Mouse (Mus musculus): ENCODE measurements around the gene Dtd1. TPM values are rescaled to one million over a fixed set of nuclear protein-coding genes. Genes with fewer than 3 reads are reported as not detected.

Dtd1 gene
- polyA plus RNA-seq, 1 experiment from 2014 or later, result 65.2 TPM

- WGBS, result 61% methylated on average over 2 of the region's 2 CpGs
- no peak for ATAC-seq (replicated peaks; ENCODE audit: low FRiP score)
These were observed 115.6 kb downstream of the Dtd1 start for GRCm38 (mm10) chr2:144715211-144715768.

GRCm38 (mm10) chr2:144716248-144716647, 116.6 kb downstream of the Dtd1 start:
- WGBS, result 79% methylated on average over 5 of the region's 5 CpGs
- ATAC-seq (replicated peaks; ENCODE audit: low FRiP score) (no peak), DNase-seq (ENCODE audit: low spot score) (no peak)
- H3K27me3 ChIP-seq (replicated peaks; ENCODE audit: control insufficient read depth, insufficient read depth, low read length), result no peaks in the 10 kb centered on the region
- no peaks in the 10 kb centered on the region for H3K4me1 ChIP-seq (replicated peaks; ENCODE audit: control insufficient read depth, insufficient read depth, low read length)
- no peak overlapping the region for H3K4me3 ChIP-seq (ENCODE audit: low read depth, low read length)
- H3K9ac ChIP-seq (ENCODE audit: low read depth, low read length), result no peak overlapping the region
- no peak overlapping the region for H3K27ac ChIP-seq (ENCODE audit: low read depth, low read length)
- no peak overlapping the region for H3K4me2 ChIP-seq
- no peaks in the 10 kb centered on the region for H3K9me3 ChIP-seq (ENCODE audit: control insufficient read depth, low read length)
- H3K36me3 ChIP-seq (ENCODE audit: control insufficient read depth, insufficient read depth, low read length), result no peaks in the 10 kb centered on the region

More at GRCm38 (mm10) chr2:144715211-144715768, 115.6 kb downstream of the Dtd1 start:
- Histone ChIP-seq H3K4me2 (no peak overlapping the region), H3K4me1 (replicated peaks; ENCODE audit: control insufficient read depth, insufficient read depth, low read length) (no peaks in the 10 kb centered on the region), H3K4me3 (ENCODE audit: low read depth, low read length) (no peak overlapping the region), H3K27me3 (replicated peaks; ENCODE audit: control insufficient read depth, insufficient read depth, low read length) (no peaks in the 10 kb centered on the region), H3K9me3 (ENCODE audit: control insufficient read depth, low read length) (no peaks in the 10 kb centered on the region), H3K9ac (ENCODE audit: low read depth, low read length) (no peak overlapping the region), H3K27ac (ENCODE audit: low read depth, low read length) (no peak overlapping the region), H3K36me3 (ENCODE audit: control insufficient read depth, insufficient read depth, low read length) (no peaks in the 10 kb centered on the region)
- no peak for DNase-seq (ENCODE audit: low spot score)

- no peak overlapping the region for H3K27ac ChIP-seq (ENCODE audit: low read depth, low read length)
- no peaks in the 10 kb centered on the region for H3K4me1 ChIP-seq (replicated peaks; ENCODE audit: control insufficient read depth, insufficient read depth, low read length)
- no peaks in the 10 kb centered on the region for H3K9me3 ChIP-seq (ENCODE audit: control insufficient read depth, low read length)
- H3K4me3 ChIP-seq (ENCODE audit: low read depth, low read length), result no peak overlapping the region
- H3K36me3 ChIP-seq (ENCODE audit: control insufficient read depth, insufficient read depth, low read length), result no peaks in the 10 kb centered on the region
- DNase-seq (ENCODE audit: low spot score) (no peak), ATAC-seq (replicated peaks; ENCODE audit: low FRiP score) (no peak)
- no peak overlapping the region for H3K9ac ChIP-seq (ENCODE audit: low read depth, low read length)
- no peak overlapping the region for H3K4me2 ChIP-seq
- WGBS, result 72% methylated on average over 5 of the region's 5 CpGs
- no peaks in the 10 kb centered on the region for H3K27me3 ChIP-seq (replicated peaks; ENCODE audit: control insufficient read depth, insufficient read depth, low read length)
These were observed 118.6 kb downstream of the Dtd1 start for GRCm38 (mm10) chr2:144718273-144718672.

- Histone ChIP-seq H3K4me2 (no peak overlapping the region), H3K4me1 (replicated peaks; ENCODE audit: control insufficient read depth, insufficient read depth, low read length) (no peaks in the 10 kb centered on the region), H3K27me3 (replicated peaks; ENCODE audit: control insufficient read depth, insufficient read depth, low read length) (no peaks in the 10 kb centered on the region), H3K9ac (ENCODE audit: low read depth, low read length) (no peak overlapping the region), H3K9me3 (ENCODE audit: control insufficient read depth, low read length) (no peaks in the 10 kb centered on the region), H3K4me3 (ENCODE audit: low read depth, low read length) (no peak overlapping the region), H3K27ac (ENCODE audit: low read depth, low read length) (no peak overlapping the region), H3K36me3 (ENCODE audit: control insufficient read depth, insufficient read depth, low read length) (no peaks in the 10 kb centered on the region)
- 83% methylated on average over 5 of the region's 5 CpGs for WGBS
- DNase-seq (ENCODE audit: low spot score) (no peak), ATAC-seq (replicated peaks; ENCODE audit: low FRiP score) (no peak)
These were observed 119.6 kb downstream of the Dtd1 start for GRCm38 (mm10) chr2:144719294-144719693.

- ATAC-seq (replicated peaks; ENCODE audit: low FRiP score) (no peak), DNase-seq (ENCODE audit: low spot score) (no peak)
- Histone ChIP-seq H3K27ac (ENCODE audit: low read depth, low read length) (no peak overlapping the region), H3K4me1 (replicated peaks; ENCODE audit: control insufficient read depth, insufficient read depth, low read length) (no peaks in the 10 kb centered on the region), H3K36me3 (ENCODE audit: control insufficient read depth, insufficient read depth, low read length) (no peaks in the 10 kb centered on the region), H3K27me3 (replicated peaks; ENCODE audit: control insufficient read depth, insufficient read depth, low read length) (no peaks in the 10 kb centered on the region), H3K4me2 (no peak overlapping the region), H3K9me3 (ENCODE audit: control insufficient read depth, low read length) (no peaks in the 10 kb centered on the region), H3K4me3 (ENCODE audit: low read depth, low read length) (no peak overlapping the region), H3K9ac (ENCODE audit: low read depth, low read length) (no peak overlapping the region)
- 73% methylated on average over 4 of the region's 4 CpGs for WGBS
These were observed 120.0 kb downstream of the Dtd1 start for GRCm38 (mm10) chr2:144719718-144720117.

GRCm38 (mm10) chr2:144720407-144720959, 120.8 kb downstream of the Dtd1 start:
- Histone ChIP-seq H3K4me2 (no peak overlapping the region), H3K4me1 (replicated peaks; ENCODE audit: control insufficient read depth, insufficient read depth, low read length) (no peaks in the 10 kb centered on the region), H3K27me3 (replicated peaks; ENCODE audit: control insufficient read depth, insufficient read depth, low read length) (no peaks in the 10 kb centered on the region), H3K4me3 (ENCODE audit: low read depth, low read length) (no peak overlapping the region), H3K9me3 (ENCODE audit: control insufficient read depth, low read length) (no peaks in the 10 kb centered on the region), H3K9ac (ENCODE audit: low read depth, low read length) (no peak overlapping the region), H3K27ac (ENCODE audit: low read depth, low read length) (no peak overlapping the region), H3K36me3 (ENCODE audit: control insufficient read depth, insufficient read depth, low read length) (no peaks in the 10 kb centered on the region)
- WGBS, result 41% methylated on average over 5 of the region's 5 CpGs
- no peak for DNase-seq (ENCODE audit: low spot score)
- ATAC-seq (replicated peaks; ENCODE audit: low FRiP score), result no peak

GRCm38 (mm10) chr2:144724679-144725078, 125.0 kb downstream of the Dtd1 start:
- no peak overlapping the region for H3K9ac ChIP-seq (ENCODE audit: low read depth, low read length)
- no peaks in the 10 kb centered on the region for H3K27me3 ChIP-seq (replicated peaks; ENCODE audit: control insufficient read depth, insufficient read depth, low read length)
- H3K4me3 ChIP-seq (ENCODE audit: low read depth, low read length), result no peak overlapping the region
- H3K27ac ChIP-seq (ENCODE audit: low read depth, low read length), result no peak overlapping the region
- no peak for DNase-seq (ENCODE audit: low spot score)
- H3K4me1 ChIP-seq (replicated peaks; ENCODE audit: control insufficient read depth, insufficient read depth, low read length), result no peaks in the 10 kb centered on the region
- WGBS, result 76% methylated on average over 1 of the region's 1 CpGs
- no peaks in the 10 kb centered on the region for H3K36me3 ChIP-seq (ENCODE audit: control insufficient read depth, insufficient read depth, low read length)
- ATAC-seq (replicated peaks; ENCODE audit: low FRiP score), result no peak; the same call in 1 of the 2 replicates
- no peaks in the 10 kb centered on the region for H3K9me3 ChIP-seq (ENCODE audit: control insufficient read depth, low read length)
- no peak overlapping the region for H3K4me2 ChIP-seq

- ATAC-seq (replicated peaks; ENCODE audit: low FRiP score), result no peak
These were observed 127.4 kb downstream of the Dtd1 start for GRCm38 (mm10) chr2:144727136-144727535.

GRCm38 (mm10) chr2:144729776-144730175, 130.1 kb downstream of the Dtd1 start:
- DNase-seq (ENCODE audit: low spot score) (no peak), ATAC-seq (replicated peaks; ENCODE audit: low FRiP score) (no peak)
- 87% methylated on average over 2 of the region's 2 CpGs for WGBS

More at GRCm38 (mm10) chr2:144727136-144727535, 127.4 kb downstream of the Dtd1 start:
- WGBS, result 88% methylated on average over 3 of the region's 3 CpGs
- Histone ChIP-seq H3K4me2 (no peak overlapping the region), H3K9me3 (ENCODE audit: control insufficient read depth, low read length) (no peaks in the 10 kb centered on the region), H3K4me1 (replicated peaks; ENCODE audit: control insufficient read depth, insufficient read depth, low read length) (no peaks in the 10 kb centered on the region), H3K27me3 (replicated peaks; ENCODE audit: control insufficient read depth, insufficient read depth, low read length) (no peaks in the 10 kb centered on the region), H3K9ac (ENCODE audit: low read depth, low read length) (no peak overlapping the region), H3K36me3 (ENCODE audit: control insufficient read depth, insufficient read depth, low read length) (no peaks in the 10 kb centered on the region), H3K4me3 (ENCODE audit: low read depth, low read length) (no peak overlapping the region), H3K27ac (ENCODE audit: low read depth, low read length) (no peak overlapping the region)
- DNase-seq (ENCODE audit: low spot score), result no peak

More at GRCm38 (mm10) chr2:144729776-144730175, 130.1 kb downstream of the Dtd1 start:
- Histone ChIP-seq H3K4me2 (no peak overlapping the region), H3K36me3 (ENCODE audit: control insufficient read depth, insufficient read depth, low read length) (no peaks in the 10 kb centered on the region), H3K4me3 (ENCODE audit: low read depth, low read length) (no peak overlapping the region), H3K9me3 (ENCODE audit: control insufficient read depth, low read length) (no peaks in the 10 kb centered on the region), H3K4me1 (replicated peaks; ENCODE audit: control insufficient read depth, insufficient read depth, low read length) (no peaks in the 10 kb centered on the region), H3K27me3 (replicated peaks; ENCODE audit: control insufficient read depth, insufficient read depth, low read length) (no peaks in the 10 kb centered on the region), H3K9ac (ENCODE audit: low read depth, low read length) (no peak overlapping the region), H3K27ac (ENCODE audit: low read depth, low read length) (no peak overlapping the region)
